Mouse (Mus musculus) thymus, postnatal 14 days (tissue): ENCODE measurements around the gene Zfp990.
"Not testable (repeated sequence)": the region's sequence is repeated elsewhere in the genome, so short reads cannot be mapped to it uniquely, and the experiment has no call there.

Experiments
- DNase-seq: peaks from one replicate; pipeline ENCODE4 v3.0.0; 2021

Gene Zfp990

DNA sequence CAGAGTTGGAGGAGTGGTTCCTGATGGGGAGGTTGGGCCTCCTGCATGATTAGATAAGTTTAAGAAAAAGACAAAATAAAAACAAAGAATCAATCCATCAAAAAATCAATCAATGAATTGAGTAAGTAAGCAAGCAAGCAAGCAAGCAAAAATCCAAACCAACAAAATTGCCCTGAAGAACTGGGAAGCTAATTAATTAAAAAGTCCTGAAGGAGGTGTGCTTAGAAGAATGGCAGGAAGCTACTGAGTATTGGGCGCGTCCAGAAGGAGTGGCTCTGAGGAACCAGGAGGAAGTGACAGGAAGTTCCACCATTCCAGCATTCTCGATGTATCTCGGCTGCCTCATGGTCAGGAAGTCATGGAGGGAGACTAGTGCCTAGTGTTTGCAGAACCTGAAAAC is at the start of gene Zfp990:
TSS of gene Zfp990 (plus strand) at position 301 of the 400 bp plus-strand sequence.
- DNase-seq = not testable (repeated sequence)

DNA sequence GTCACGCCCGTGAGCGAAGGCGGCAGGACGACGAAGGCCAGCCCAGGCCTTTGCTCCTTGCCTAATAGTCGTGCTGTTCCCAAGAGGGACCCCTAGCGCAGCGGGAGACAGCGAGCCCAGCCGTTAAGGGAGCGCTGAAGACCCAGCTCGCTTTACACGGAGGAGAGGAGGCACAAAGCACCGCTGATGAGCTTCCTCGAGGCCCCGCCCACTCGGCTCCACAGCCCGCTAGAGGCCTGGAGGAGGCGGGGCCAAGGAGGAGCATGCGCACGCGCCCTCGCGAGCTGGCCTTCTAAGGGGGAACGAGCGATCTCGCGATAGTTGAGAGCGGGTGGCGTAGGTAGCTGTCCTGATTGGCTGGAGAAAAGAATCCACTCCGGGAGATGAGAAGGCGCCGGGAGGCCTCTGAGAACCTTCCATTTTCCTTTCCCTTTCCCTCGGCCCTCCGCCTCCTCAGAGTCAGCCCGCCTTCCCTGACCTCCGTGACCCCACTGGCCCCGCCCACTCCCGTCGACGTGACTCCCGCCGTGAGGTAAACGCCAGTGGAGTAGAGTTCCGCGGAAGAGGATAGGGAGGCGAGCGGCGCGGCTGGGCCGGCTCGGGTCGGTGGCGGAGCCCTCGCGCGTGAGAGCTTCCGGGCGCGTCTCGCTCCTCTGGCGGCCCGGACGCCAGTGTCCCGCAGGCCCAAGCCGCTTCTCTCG is 46.9 kb upstream of the Zfp990 start:
- DNase-seq = peak; percentile 72

DNA sequence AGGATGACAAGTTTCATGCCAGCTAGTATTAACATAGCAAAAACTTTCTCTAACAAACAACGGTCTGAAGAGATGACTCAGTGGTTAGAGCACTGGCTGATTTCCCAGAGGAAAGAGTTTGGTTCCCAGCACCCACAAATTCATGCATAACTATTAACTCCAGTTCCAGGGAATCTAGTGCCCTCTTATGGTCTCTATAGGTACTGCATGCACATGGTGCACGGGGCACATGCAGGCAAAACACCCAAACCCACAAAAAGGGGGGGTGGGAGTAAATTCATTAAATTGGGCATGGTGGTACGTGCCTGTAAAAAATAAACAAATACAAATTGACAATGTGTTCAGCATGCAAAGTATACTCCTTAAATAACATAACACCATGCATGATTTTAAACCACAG is 32.4 kb upstream of the Zfp990 start:
- peak; percentile 13 for DNase-seq

DNA sequence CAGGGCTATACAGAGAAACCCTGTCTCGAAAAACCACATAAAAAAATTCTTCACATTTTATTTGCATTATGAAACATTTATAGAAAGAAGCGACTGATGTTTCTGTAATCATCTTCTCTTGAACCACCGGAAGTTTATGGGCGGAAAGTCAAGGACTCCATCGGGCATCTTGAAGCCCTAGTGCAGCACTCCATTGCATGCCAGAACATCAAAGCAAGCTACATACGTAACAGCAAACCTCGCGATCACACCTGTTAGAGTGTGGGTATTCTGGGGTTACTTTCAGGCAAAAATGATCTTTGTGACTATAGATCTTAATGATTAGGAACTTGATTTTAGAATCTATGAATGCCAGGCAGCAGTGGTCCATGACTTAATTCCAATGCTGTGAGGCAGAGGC is 29.9 kb upstream of the Zfp990 start:
- DNase-seq = not testable (repeated sequence)

DNA sequence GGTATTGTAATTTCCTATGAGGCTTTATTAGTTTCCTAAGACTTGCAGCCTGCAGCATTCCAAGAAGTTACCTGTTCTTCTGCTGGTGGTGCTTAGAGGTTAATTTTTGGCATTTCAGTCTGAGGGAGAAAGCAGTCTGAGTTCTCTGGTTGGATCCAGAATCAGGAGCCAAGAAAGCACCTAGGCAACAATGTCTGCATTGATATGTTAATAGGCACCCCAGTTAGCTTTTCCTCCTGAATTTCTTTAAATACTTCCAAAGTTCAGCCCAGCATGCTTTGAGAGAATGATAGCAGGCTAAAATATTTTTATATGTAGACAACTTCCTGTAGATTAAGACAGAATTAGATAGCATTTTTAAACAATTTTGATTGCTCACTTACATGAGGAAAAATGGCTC is 21.2 kb upstream of the Zfp990 start:
- no peak for DNase-seq

DNA sequence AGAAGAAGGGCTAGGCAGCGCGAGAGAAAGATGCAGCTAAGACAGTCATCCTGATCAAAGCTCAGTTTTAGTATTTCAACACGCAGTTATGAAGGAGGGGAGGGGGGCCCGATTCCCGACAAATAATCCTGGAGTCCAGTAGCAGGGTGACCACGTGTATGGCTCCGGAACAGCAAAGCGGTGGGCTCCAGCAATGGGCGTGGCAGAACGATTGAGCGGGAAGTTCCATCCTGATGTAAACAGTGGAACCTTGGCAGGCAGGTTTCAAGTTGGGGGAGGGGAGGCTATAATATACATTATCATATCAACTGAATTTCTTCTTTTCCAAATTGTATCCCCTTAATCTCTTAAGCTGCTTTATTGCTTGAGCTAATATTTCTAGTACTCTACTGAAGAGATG is 18.4 kb upstream of the Zfp990 start:
- no peak for DNase-seq

DNA sequence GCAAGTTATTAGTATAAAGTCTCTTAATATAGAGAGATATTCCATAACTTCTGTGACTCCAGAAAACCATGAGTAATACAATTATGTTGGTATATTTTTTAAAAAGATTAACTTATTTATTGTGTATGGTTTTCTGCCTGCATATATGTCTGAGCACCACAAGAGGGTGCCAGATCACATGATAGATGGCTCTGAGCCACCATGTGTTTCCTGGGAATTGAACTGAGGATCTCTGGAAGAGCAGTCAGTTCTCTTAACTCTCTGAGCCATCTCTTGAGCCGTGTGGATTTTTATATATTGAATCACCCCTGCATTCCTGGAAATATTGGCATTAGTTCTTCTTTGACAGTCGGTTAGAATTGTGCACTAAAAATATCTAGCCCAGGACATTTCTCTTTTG is 17.2 kb upstream of the Zfp990 start:
- DNase-seq = not testable (repeated sequence)

DNA sequence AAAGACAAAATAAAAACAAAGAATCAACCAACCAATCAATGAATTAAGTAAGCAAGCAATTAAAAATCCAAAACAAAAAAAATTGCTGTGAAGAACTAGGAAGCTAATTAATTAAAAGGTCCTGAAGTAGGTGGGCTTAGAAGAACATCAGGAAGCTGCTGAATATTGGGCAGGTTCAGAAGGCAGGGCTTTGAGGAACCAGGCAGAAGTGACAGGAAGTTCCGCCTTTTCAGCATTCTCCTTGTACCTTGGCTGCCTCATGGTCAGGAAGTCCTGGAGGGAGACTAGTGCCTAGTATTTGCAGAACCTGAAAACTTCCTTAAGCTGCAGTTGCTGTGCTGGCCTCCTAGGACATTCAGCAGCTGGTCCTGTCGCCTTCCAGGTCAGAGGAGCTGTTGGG is 4.1 kb downstream of the Zfp990 start:
- not testable (repeated sequence) for DNase-seq

DNA sequence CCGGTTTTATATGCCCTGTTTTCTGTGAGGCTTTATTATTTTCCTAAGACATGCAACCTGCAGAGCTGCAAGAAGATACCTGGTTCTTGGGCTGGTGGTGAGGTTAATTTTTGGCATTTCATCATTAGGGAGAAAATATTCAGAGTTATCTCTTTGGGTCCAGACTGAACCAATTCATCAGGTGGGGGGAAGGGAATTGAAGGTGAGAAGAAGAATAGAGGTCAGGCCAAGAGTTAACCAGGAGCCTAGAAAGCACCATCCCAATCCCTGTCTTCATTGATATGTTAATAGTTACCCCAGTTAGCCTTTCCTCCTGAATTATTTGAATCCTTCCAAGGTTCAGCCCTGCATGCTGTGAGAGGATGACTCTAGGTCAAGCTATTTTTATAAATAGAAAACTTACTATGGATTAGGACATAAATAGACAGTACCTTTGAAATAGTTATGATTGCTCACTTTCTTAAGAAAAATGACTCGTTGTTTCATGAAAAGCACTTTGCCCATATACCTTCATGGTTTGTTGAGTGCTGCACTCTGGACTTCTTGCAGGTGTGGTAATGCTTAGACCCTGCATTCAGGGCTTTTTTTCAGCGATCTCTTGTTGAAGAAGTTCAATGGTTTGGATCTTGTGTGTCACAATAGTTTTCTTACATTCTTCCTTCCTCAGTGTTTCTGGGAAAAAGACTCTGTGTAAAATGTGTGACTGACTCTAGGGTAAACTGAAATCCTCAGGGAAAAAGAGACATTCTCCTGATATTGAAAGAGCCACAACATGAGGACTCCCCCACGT is 5.4 kb downstream of the Zfp990 start:
- not testable (repeated sequence) for DNase-seq

DNA sequence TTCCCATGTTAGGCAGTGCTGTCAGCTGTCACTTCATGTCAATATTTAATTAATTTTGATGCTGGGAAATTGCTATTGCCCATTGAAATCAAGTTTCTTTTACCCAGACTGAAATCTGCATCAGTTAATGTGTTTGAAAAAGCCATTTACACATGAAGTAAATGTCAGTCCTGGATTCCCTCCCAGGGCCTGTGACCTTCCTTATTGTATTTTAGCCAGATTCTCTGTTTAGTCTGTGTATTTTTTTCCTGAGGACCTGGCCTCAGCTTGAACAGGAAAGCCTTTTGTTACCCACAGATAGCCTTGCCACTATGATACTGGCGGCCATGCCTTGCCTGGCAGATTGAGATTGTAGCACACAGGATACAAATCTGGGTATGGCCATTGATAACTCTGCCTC is 6.8 kb downstream of the Zfp990 start:
- not testable (repeated sequence) for DNase-seq

DNA sequence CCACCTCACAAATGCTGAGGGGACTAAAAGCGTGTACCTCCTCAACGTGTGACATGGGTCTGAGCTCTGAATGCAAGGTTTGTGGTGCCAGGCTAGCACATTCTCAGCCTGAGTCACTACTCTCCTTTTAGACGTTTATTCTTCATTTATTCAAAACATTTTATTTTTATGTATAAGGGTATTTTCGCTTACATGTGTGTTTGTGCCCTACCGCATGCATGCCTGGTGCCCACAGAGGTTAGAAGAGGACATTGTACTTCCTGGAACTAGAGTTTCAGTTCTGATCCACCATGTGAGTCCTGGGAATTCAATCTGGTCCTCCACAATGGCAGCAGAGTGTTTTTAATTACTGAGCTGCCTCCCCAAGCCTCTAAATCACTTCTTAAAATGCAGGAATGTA is 33.3 kb downstream of the Zfp990 start:
- not testable (repeated sequence) for DNase-seq

DNA sequence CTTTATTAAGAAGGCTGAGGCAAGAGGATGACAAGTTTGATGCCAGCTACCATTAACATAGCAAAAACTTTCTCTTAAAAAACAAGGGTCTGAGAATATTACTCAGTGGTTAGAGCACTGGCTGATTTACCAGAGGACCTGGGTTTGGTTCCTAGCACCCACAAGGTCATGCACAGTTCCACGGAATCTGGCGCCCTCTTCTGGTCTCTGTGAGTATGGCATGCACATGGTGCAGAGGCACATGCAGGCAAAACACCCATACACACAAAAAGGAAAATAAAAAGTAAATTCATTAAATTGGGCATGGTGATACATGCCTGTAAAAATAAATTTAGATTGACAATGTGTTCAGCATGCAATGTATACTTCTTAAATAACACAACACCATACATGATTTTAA is 34.5 kb downstream of the Zfp990 start:
- not testable (repeated sequence) for DNase-seq

DNA sequence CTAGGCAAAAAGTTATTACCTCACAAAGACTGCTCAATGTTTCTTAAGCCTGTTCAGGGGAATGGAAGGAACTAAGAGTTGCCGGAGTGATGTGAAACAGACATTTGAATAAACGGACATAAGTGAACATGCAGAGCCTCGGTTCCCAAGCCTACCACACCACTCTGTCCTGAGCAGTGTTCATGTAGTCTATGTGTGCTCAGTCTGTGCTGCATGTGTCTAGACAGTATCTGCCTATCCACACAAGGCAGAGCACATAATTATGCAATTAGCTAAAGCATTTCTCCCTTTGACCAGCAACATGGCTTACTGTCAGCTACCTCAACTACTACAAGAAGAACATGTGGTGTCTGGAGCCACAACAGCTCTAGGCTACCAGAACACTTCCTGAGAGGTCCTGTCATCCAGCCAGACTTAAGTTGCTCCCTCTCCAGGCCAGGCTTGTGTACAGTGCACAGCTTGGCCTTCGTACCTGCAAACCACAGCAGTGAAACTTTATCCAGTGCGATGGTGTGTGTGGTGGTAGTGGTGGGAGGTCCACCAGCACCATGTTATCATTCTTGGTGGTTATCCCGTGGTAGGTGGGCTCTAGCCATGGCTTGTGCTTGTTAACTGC is 35.3 kb downstream of the Zfp990 start:
- not testable (repeated sequence) for DNase-seq

DNA sequence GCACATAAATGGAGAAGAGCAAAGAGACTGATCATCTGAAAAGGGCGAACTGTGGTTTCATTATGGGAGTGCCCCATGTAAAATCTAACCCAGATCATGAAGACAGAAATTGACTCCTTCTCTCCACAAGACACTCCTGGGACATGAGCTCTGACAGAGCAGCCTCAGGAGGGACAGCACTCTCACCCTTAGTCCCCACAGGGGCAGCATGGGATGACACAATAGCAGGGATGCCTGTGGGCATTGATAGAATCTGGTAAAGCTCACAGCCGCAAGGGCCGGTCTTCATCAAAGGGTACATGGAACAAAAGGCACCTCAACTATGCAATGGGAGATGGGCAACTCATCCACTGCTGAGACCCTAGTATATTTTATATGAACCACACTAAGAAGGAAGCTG is 35.9 kb downstream of the Zfp990 start:
- DNase-seq = not testable (repeated sequence)

DNA sequence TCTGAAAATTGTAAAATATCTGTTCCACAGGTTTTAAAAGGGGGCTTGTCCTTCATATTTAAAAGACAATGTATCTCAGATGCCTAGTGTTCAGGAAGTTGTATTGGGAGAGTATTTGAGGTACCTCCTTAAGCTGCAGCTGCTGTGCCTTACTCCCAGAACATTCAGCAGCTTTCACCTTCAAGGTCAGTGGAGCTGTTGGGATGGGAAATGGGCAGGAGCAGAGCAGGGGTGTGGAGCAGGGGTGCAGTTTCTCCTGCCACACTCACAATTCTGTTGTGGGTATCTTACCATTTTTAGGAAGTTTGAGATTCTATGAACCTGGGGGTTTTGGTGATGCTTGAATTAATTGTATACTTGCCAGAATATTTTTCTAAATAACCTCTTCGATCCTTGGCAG is 46.1 kb downstream of the Zfp990 start:
- no peak for DNase-seq

DNA sequence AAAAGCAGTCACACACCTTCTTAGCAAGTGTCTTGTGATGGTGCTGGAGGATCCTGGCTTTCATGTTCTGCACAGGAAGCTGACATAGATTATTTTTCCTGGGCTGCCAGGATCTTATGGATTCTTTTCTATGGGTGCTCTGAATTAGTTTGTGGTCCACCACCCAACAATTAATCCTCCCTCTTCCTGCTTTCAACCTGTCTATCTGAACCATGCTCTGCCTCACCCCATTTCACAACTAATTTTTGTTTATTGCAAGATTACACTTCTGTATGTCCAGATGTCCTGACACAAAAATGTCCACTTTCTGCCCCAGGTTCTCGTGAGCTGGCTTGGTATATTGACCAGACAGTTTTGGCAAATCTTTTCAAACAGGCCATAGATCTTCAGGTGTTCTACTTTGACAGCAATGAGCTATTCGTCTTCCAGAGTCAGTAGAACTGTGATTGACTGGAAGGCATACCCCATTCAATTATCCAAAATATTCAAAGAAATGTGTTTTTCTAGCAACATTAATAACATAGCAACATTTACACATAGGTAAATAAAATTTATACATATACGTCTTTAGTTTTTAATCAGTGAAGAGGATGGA is 49.0 kb downstream of the Zfp990 start:
- DNase-seq = no peak

DNA sequence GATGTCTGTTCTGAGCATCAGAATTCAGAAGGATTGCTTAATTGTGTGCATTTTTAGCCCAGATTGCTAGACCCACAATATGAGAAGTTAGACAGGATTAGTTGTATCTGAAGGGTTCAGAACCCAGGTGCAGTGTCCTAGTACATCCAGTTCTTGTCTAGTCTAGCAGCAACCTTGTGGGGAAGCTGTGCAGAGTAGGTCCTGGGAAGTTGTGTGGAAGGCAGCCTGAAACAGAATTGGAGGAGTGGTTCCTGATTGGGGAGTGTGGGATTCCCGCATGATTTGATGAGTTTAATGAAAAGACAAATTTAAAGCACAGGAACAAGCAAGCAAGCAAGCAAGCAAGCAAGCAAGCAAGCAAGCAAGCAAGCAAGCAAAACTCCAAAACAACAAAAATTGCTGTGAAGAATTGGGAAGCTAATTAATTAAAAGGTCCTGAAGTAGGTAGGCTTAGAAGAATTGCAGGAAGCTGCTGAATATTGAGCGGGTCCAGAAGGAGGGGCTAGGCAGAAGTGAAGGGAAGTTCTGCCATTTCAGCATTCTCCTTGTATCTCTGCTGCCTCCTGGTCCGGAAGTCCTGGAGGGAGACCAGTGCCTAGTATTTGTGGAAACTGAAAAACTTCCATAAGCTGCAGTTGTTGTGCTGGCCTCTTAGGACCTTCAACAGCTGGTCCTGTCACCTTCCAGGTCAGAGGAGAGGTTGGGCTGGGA is 53.7 kb downstream of the Zfp990 start:
- no peak for DNase-seq

DNA sequence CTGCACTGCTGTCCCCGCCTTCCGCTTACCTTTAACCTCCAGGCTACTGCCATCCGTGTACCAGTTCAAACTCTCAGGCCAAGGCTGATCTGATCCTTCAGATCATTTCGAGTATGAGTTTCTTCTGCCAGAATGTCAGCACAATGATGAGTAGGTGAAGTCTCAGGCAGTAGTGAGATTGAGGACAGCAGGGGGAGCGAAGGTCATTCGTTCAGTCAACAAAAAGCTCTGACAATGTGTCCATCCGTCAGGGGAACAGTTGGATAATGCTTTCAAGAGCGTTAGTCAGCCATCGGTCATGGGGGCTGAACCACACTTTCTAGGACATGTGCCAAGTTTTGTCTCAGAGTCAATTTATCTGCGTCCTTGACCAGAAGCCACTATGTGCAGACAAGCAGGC is 59.9 kb downstream of the Zfp990 start:
- not testable (repeated sequence) for DNase-seq

DNA sequence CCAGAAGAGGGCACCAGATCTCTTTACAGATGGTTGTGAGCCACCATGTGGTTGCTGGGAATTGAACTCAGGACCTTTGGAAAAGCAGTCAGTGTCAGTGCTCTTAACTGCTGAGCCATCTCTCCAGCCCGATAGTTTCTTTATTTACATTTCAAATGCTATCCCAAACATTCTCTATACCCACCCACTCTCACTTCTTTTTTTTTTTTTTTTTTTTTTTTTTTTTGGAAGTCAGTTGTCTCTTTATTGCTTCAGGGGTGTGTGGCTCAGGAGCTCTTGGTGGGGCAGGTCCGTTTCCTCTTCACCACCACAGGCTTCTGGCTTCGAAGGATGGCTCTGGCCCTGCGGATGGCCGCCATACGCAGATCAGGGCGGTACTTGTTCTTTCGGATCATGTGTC is 66.1 kb downstream of the Zfp990 start:
- not testable (repeated sequence) for DNase-seq

DNA sequence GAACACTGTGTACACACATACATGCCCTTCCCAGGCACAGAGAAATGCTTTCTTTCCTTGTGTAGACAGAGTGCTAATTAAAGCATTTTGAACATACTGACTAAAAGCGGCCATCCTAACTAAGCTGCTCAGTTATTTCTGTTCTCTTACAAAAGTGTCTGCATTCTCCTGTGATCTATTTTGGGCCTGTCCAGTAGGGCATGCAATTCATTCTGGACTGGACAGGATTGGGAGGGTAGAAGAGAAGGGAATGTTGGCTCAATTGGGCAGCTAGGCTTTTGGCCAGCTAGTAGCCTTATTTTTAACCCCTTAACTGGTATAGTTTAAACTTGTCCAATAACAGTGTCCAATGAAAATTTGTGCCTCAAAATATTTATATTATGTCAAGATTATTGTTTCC is 69.8 kb downstream of the Zfp990 start:
- DNase-seq = not testable (repeated sequence)

DNA sequence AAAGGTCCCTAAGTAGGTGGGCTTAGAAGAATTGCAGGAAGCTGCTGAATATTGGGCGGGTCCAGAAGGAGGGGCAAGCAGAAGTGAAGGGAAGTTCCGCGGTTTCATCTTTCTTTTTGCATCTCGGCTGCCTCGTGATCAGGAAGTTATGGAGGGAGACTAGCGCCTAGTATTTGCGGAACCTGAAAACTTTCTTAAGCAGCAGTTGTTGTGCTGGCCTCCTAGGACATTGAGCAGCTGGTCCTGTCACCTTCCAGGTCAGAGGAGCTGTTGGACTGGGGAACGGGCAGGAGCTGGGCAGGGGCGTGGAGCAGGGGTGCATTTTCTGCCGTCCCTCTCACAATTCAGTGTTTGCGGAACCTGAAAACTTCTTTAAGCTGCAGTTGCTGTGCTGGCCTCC is 74.5 kb downstream of the Zfp990 start, which contains the start of gene Gm13212:
TSS of gene Gm13212 (plus strand) at position 89 of the 400 bp plus-strand sequence.
- DNase-seq = peak; percentile 59

DNA sequence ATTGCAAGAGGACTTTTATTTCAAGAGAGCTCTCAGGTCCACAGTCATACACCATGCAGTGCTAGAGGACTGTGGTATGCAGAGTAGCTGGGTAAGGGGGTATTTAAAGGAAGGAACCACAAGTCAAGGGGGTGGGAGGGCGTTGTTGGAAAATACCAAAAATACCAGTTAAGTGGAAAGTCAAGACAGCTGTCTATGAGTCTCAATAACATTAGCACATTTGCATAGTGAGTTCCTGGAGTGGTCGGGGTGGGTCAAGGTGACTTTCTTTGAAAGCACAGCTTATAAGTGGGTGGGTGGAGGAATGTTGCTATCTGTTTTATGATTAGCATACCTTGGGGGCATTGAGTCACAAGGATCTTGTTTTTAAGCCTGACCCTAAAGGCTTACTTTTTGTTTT is 75.5 kb downstream of the Zfp990 start:
- not testable (repeated sequence) for DNase-seq
